In genomic region chr2:74701949-74702819, GRCm38 (mm10) we compare ENCODE assay signal across 8 mouse cellular contexts. TPM values are rescaled to one million over a fixed set of nuclear protein-coding genes. Genes with fewer than 3 reads are reported as not detected.
DNase-seq lines count a peak whose midpoint lies in the region; ATAC-seq and TF ChIP-seq lines count a peak whose summit lies in the region.

No protein-coding gene starts in this region.

- no peak overlapping the region for H3K4me3 ChIP-seq in intestine, postnatal 0 days (ENCODE audit: low read depth, low read length)
- no peak overlapping the region for H3K4me3 ChIP-seq in intestine, embryonic 16.5 days (ENCODE audit: low read length)
- H3K4me3 ChIP-seq in neural tube, embryonic 13.5 days: peak overlapping the region; percentile 20

- 0 out of 2 replicates have a peak, but pooled peaks cover 2% of the 10 kb centered on the region for H3K4me1 ChIP-seq in intestine, postnatal 0 days (replicated peaks; ENCODE audit: control insufficient read depth, insufficient read depth, low read length)
- peaks cover 11% of the 10 kb centered on the region for H3K4me1 ChIP-seq in intestine, embryonic 16.5 days (ENCODE audit: control insufficient read depth, insufficient read depth, low read length)
- H3K4me1 ChIP-seq in neural tube, embryonic 13.5 days (replicated peaks): peaks cover 57% of the 10 kb centered on the region

- H3K27me3 ChIP-seq in intestine, postnatal 0 days (replicated peaks; ENCODE audit: control insufficient read depth, insufficient read depth, low read length): peaks cover 96% of the 10 kb centered on the region
- H3K27me3 ChIP-seq in intestine, embryonic 16.5 days (replicated peaks; ENCODE audit: control insufficient read depth, insufficient read depth, low read length): peaks cover 82% of the 10 kb centered on the region
- peaks cover 29% of the 10 kb centered on the region for H3K27me3 ChIP-seq in neural tube, embryonic 13.5 days

- H3K9me3 ChIP-seq in intestine, postnatal 0 days (ENCODE audit: control insufficient read depth): no peaks in the 10 kb centered on the region
- no peaks in the 10 kb centered on the region for H3K9me3 ChIP-seq in intestine, embryonic 16.5 days (ENCODE audit: control insufficient read depth, low read length)
- H3K9me3 ChIP-seq in neural tube, embryonic 13.5 days: no peaks in the 10 kb centered on the region

- H3K36me3 ChIP-seq in intestine, postnatal 0 days (ENCODE audit: control insufficient read depth, insufficient read depth): no peaks in the 10 kb centered on the region
- no peaks in the 10 kb centered on the region for H3K36me3 ChIP-seq in intestine, embryonic 16.5 days (ENCODE audit: control insufficient read depth, insufficient read depth, low read length)
- H3K36me3 ChIP-seq in neural tube, embryonic 13.5 days: no peaks in the 10 kb centered on the region

- no peak overlapping the region for H3K27ac ChIP-seq in intestine, postnatal 0 days (ENCODE audit: low read depth, low read length)
- H3K27ac ChIP-seq in intestine, embryonic 16.5 days (ENCODE audit: low read length): no peak overlapping the region
- H3K27ac ChIP-seq in neural tube, embryonic 13.5 days (replicated peaks): peak overlapping the region; percentile 71

- H3K9ac ChIP-seq in intestine, postnatal 0 days (ENCODE audit: low read depth, low read length): no peak overlapping the region
- H3K9ac ChIP-seq in intestine, embryonic 16.5 days (ENCODE audit: low read depth, low read length): no peak overlapping the region
- peak overlapping the region; percentile 100 for H3K9ac ChIP-seq in neural tube, embryonic 13.5 days

- H3K4me2 ChIP-seq in intestine, postnatal 0 days (replicated peaks; ENCODE audit: low read depth): no peak overlapping the region
- H3K4me2 ChIP-seq in intestine, embryonic 16.5 days (ENCODE audit: low read depth, low read length): no peak overlapping the region
- peak overlapping the region; percentile 69 for H3K4me2 ChIP-seq in neural tube, embryonic 13.5 days

- intact Hi-C loops in left cerebral cortex, postnatal 4 days (cut with DNase I): loop anchor here (1.0 to 5.0 kb wide), 2 partner anchors 435 to 886 kb away; no protein-coding TSS in a partner anchor

- WGBS in intestine, postnatal 0 days: 17% methylated on average over 17 of the region's 17 CpGs
- WGBS in intestine, embryonic 16.5 days: 14% methylated on average over 17 of the region's 17 CpGs
- 12% methylated on average over 17 of the region's 17 CpGs for WGBS in neural tube, embryonic 13.5 days

- no peak for ATAC-seq in intestine, postnatal 0 days
- no peak for ATAC-seq in intestine, embryonic 16.5 days
- ATAC-seq in neural tube, embryonic 13.5 days (ENCODE audit: low read depth): no peak

- DNase-seq in MEL-GATA-1-ER (ENCODE audit: extremely low read depth, low read depth): peak; percentile 19
- DNase-seq in cerebellum, postnatal 14 days: peak; percentile 89 to 92
- peak; percentile 73 for DNase-seq in kidney, adult 11 months
- peak; percentile 79 for DNase-seq in left cerebral cortex, postnatal 4 days
- peak; percentile 87 for DNase-seq in thymus, postnatal 4 days

- TF ChIP-seq CTCF in intestine, postnatal 0 days (IDR thresholded peaks at IDR 0.05; ENCODE audit: low read depth): peak; percentile 90

RNA-seq across cellular contexts. Expression of gene Hoxd8, which starts 2.2 kb away (rescaled TPM):
- 2.2 and 2.7 TPM in 2 replicates for polyA plus RNA-seq in intestine, postnatal 0 days (2015; fragmentation: Nextera tagmentation; extraction: Ambion mirVana)
- 3.1 TPM in 2 replicates for polyA plus RNA-seq in intestine, embryonic 16.5 days (2015; fragmentation: Nextera tagmentation; extraction: Ambion mirVana)
- under 1 TPM; 0.22 to 0.76 TPM for total RNA-seq in left cerebral cortex, postnatal 4 days (2021)
- polyA plus RNA-seq in neural tube, embryonic 13.5 days (2015; fragmentation: Nextera tagmentation; extraction: Ambion mirVana): 17.4 and 22.8 TPM in 2 replicates

RNA-seq across cellular contexts. Expression of gene Hoxd9, which starts 4.7 kb away (rescaled TPM):
- polyA plus RNA-seq in intestine, postnatal 0 days (2015; fragmentation: Nextera tagmentation; extraction: Ambion mirVana): 0.64 and 1.6 TPM in 2 replicates
- 1.8 and 2.5 TPM in 2 replicates for polyA plus RNA-seq in intestine, embryonic 16.5 days (2015; fragmentation: Nextera tagmentation; extraction: Ambion mirVana)
- not detected for total RNA-seq in left cerebral cortex, postnatal 4 days (2021)
- 27.7 and 42.7 TPM in 2 replicates for polyA plus RNA-seq in neural tube, embryonic 13.5 days (2015; fragmentation: Nextera tagmentation; extraction: Ambion mirVana)

RNA-seq across cellular contexts. Expression of gene Hoxd3, which starts 9.5 kb away (rescaled TPM):
- polyA plus RNA-seq in intestine, postnatal 0 days (2015; fragmentation: Nextera tagmentation; extraction: Ambion mirVana): 3.2 and 3.3 TPM in 2 replicates
- 13.4 and 15.1 TPM in 2 replicates for polyA plus RNA-seq in intestine, embryonic 16.5 days (2015; fragmentation: Nextera tagmentation; extraction: Ambion mirVana)
- total RNA-seq in left cerebral cortex, postnatal 4 days (2021): not detected
- 24.2 and 33.8 TPM in 2 replicates for polyA plus RNA-seq in neural tube, embryonic 13.5 days (2015; fragmentation: Nextera tagmentation; extraction: Ambion mirVana)

RNA-seq across cellular contexts. Expression of gene Hoxd4, which starts 9.5 kb away (rescaled TPM):
- 0.20 and 0.51 TPM in 2 replicates for polyA plus RNA-seq in intestine, postnatal 0 days (2015; fragmentation: Nextera tagmentation; extraction: Ambion mirVana)
- polyA plus RNA-seq in intestine, embryonic 16.5 days (2015; fragmentation: Nextera tagmentation; extraction: Ambion mirVana): 0.91 and 0.95 TPM in 2 replicates
- total RNA-seq in left cerebral cortex, postnatal 4 days (2021): not detected
- polyA plus RNA-seq in neural tube, embryonic 13.5 days (2015; fragmentation: Nextera tagmentation; extraction: Ambion mirVana): 6.9 and 7.2 TPM in 2 replicates

RNA-seq across cellular contexts. Expression of gene Hoxd10, which starts 10.5 kb away (rescaled TPM):
- 0.10 and 1.6 TPM in 2 replicates for polyA plus RNA-seq in intestine, postnatal 0 days (2015; fragmentation: Nextera tagmentation; extraction: Ambion mirVana)
- polyA plus RNA-seq in intestine, embryonic 16.5 days (2015; fragmentation: Nextera tagmentation; extraction: Ambion mirVana): 3.7 and 4.4 TPM in 2 replicates
- not detected for total RNA-seq in left cerebral cortex, postnatal 4 days (2021)
- 87.2 and 132 TPM in 2 replicates for polyA plus RNA-seq in neural tube, embryonic 13.5 days (2015; fragmentation: Nextera tagmentation; extraction: Ambion mirVana)

Comparison
In these comparisons a context has a peak if more than half of its experiments do, and no peak if none do; other contexts are left out.
1. DNase-seq: peak in every context shown above with its lines; median percentile 90 in cerebellum, postnatal 14 days; 87 in thymus, postnatal 4 days; 79 in left cerebral cortex, postnatal 4 days; 73 in kidney, adult 11 months; 19 in MEL-GATA-1-ER.